Mouse (Mus musculus) stomach, postnatal 0 days (tissue): ENCODE results near the gene Iqsec2.

ENCODE experiments used
- CTCF ChIP-seq: IDR thresholded peaks from 2 replicates; pipeline ENCODE4 v1.5.1; 2016; ENCODE audit warnings: antibody characterized with exemption, low read depth, mild to moderate bottlenecking, moderate library complexity
- EP300 ChIP-seq: optimal IDR thresholded peaks from 2 replicates; pipeline ENCODE3; 2016; ENCODE audit warnings: antibody characterized with exemption

DNA sequence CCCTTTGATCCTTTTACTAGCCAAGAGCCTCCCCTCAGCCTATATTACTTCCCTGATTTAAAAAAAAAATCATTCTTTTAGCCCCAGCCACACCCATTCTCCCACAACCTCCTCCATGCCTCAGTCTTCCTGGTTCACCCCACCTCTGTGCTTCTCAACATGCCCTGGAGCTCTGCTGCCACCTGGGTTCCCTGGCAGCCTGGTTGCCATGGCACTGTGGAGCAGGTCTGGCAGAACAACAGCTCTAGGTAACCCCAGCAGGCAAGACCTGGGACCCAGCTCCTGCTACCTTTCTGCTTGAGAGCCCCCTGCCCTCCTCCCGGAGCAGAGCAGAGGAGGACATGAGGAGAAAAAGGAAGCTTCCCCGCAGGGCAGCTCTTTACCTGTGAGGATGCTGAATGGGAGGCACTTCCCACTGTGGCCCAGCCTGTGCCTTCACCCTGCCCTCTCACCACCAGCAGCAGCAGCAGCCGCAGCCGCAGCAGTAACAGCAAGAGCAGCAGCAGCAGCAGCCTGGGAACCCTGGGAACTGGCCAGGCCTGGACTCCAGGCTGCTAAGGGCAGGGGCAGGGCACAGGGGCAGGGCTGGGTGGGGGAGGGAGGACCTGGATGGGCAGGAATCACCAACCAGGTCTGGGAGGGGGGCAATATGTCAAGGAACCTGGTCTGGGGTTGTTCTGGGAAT is 57.8 kb downstream of the Iqsec2 start:
- TF ChIP-seq CTCF = no peak
- TF ChIP-seq EP300 = no peak
